Mouse (Mus musculus) limb, embryonic 10.5 days (tissue): ENCODE measurements around the gene Hoxa11. TPM values are rescaled to one million over a fixed set of nuclear protein-coding genes. Genes with fewer than 3 reads are reported as not detected.

Source experiments
- DNase-seq: peaks from one replicate; pipeline ENCODE4 v3.0.0-alpha.2; 2017; ENCODE audit warnings: low spot score
- H3K27ac ChIP-seq: fragments of 300-500 bp; sonication (generic); 2 replicates; pipeline ENCODE4 v1.5.1; 2016; ENCODE audit warnings: mild to moderate bottlenecking
- H3K27me3 ChIP-seq: fragments of 300-500 bp; sonication (generic); 2 replicates; pipeline ENCODE4 v1.6.1; 2016; ENCODE audit warnings: low read depth, mild to moderate bottlenecking; ENCODE audit not compliant: poor library complexity, severe bottlenecking
- H3K36me3 ChIP-seq: fragments of 300-500 bp; sonication (generic); 2 replicates; pipeline ENCODE4 v1.6.1; 2016; ENCODE audit warnings: mild to moderate bottlenecking, moderate library complexity
- H3K4me1 ChIP-seq: fragments of 300-500 bp; sonication (generic); 2 replicates; pipeline ENCODE4 v1.6.1; 2016
- H3K4me3 ChIP-seq: fragments of 300-500 bp; sonication (generic); 2 replicates; pipeline ENCODE4 v1.5.1; 2016; ENCODE audit warnings: mild to moderate bottlenecking, moderate library complexity
- H3K9me3 ChIP-seq: fragments of 300-500 bp; sonication (generic); replicated peaks from 2 replicates; pipeline ENCODE4 v1.6.1; 2016; ENCODE audit warnings: mild to moderate bottlenecking
- WGBS: fragments of 180-500 bp; shearing (Covaris S2); methylation state at CpG from one replicate; pipeline ENCODE4 v1.1.7; 2016; 5-methylcytosine and 5-hydroxymethylcytosine counted together
- polyA plus RNA-seq: library from polyadenylated mRNA; unstranded; fragments of >200 nt; fragmentation: Nextera tagmentation; extraction: Ambion mirVana; gene quantifications from 2 replicates; pipeline ENCODE4 v1.2.1, GENCODE M21; 2016

Gene Hoxa11
- polyA plus RNA-seq, 1 experiment from 2014 or later, result 71.6 TPM

- 8% methylated on average over 7 of the region's 7 CpGs for WGBS
- Histone ChIP-seq H3K36me3 (peaks cover 16% of the 10 kb centered on the region), H3K27ac (peak overlapping the region; percentile 87), H3K27me3 (peaks cover 94% of the 10 kb centered on the region), H3K4me1 (peaks cover 72% of the 10 kb centered on the region), H3K4me3 (peak overlapping the region; percentile 90), H3K9me3 (no peaks in the 10 kb centered on the region)
- no peak for DNase-seq
Observed at GRCm38 (mm10) chr6:52251177-52251879, 5.7 kb upstream of the Hoxa11 start.

- H3K4me3 ChIP-seq, result peak overlapping the region; percentile 90
- peaks cover 93% of the 10 kb centered on the region for H3K27me3 ChIP-seq
- peak; percentile 45 for DNase-seq
- peaks cover 82% of the 10 kb centered on the region for H3K4me1 ChIP-seq
- 10% methylated on average over 4 of the region's 4 CpGs for WGBS
- H3K27ac ChIP-seq, result peak overlapping the region; percentile 99
- H3K9me3 ChIP-seq, result no peaks in the 10 kb centered on the region
- peaks cover 16% of the 10 kb centered on the region for H3K36me3 ChIP-seq
Observed at GRCm38 (mm10) chr6:52249826-52250225, 4.2 kb upstream of the Hoxa11 start.

- under 1% methylated on average over 16 of the region's 16 CpGs for WGBS
- Histone ChIP-seq H3K4me3 (peak overlapping the region; percentile 90), H3K9me3 (no peaks in the 10 kb centered on the region), H3K27ac (peak overlapping the region; percentile 99), H3K4me1 (peaks cover 82% of the 10 kb centered on the region), H3K27me3 (peaks cover 89% of the 10 kb centered on the region), H3K36me3 (peaks cover 16% of the 10 kb centered on the region)
- no peak for DNase-seq
Observed at GRCm38 (mm10) chr6:52249415-52249738, 3.8 kb upstream of the Hoxa11 start.

- H3K27me3 ChIP-seq, result peaks cover 85% of the 10 kb centered on the region
- DNase-seq, result peak; percentile 73
- 2% methylated on average over 27 of the region's 27 CpGs for WGBS
Observed at GRCm38 (mm10) chr6:52248638-52249414, 3.2 kb upstream of the Hoxa11 start.

GRCm38 (mm10) chr6:52247766-52248637 is 2.4 kb upstream of the Hoxa11 start:
- under 1% methylated on average over 23 of the region's 23 CpGs for WGBS
- peak; percentile 63 for DNase-seq
- H3K4me3 ChIP-seq, result peak overlapping the region; percentile 90
- H3K27me3 ChIP-seq, result peaks cover 85% of the 10 kb centered on the region
- no peaks in the 10 kb centered on the region for H3K9me3 ChIP-seq
- H3K4me1 ChIP-seq, result peaks cover 78% of the 10 kb centered on the region
- H3K36me3 ChIP-seq, result peaks cover 26% of the 10 kb centered on the region
- peak overlapping the region; percentile 99 for H3K27ac ChIP-seq

More at GRCm38 (mm10) chr6:52248638-52249414, 3.2 kb upstream of the Hoxa11 start:
- Histone ChIP-seq H3K4me3 (peak overlapping the region; percentile 90), H3K36me3 (peaks cover 18% of the 10 kb centered on the region), H3K4me1 (peaks cover 78% of the 10 kb centered on the region), H3K9me3 (no peaks in the 10 kb centered on the region), H3K27ac (peak overlapping the region; percentile 99)

- peak overlapping the region; percentile 90 for H3K4me3 ChIP-seq
- peak overlapping the region; percentile 99 for H3K27ac ChIP-seq
- H3K4me1 ChIP-seq, result peaks cover 77% of the 10 kb centered on the region
- DNase-seq, result no peak
- 0% methylated on average over 3 of the region's 3 CpGs for WGBS
- no peaks in the 10 kb centered on the region for H3K9me3 ChIP-seq
- H3K27me3 ChIP-seq, result peaks cover 84% of the 10 kb centered on the region
- H3K36me3 ChIP-seq, result peaks cover 34% of the 10 kb centered on the region
Observed at GRCm38 (mm10) chr6:52246916-52247315, 1.3 kb upstream of the Hoxa11 start.

GRCm38 (mm10) chr6:52246403-52246803 is 793 bp upstream of the Hoxa11 start:
- Histone ChIP-seq H3K9me3 (no peaks in the 10 kb centered on the region), H3K27ac (peak overlapping the region; percentile 99), H3K27me3 (peaks cover 84% of the 10 kb centered on the region), H3K36me3 (peaks cover 34% of the 10 kb centered on the region), H3K4me1 (peaks cover 77% of the 10 kb centered on the region), H3K4me3 (peak overlapping the region; percentile 90)
- under 1% methylated on average over 26 of the region's 26 CpGs for WGBS
- no peak for DNase-seq

- H3K4me3 ChIP-seq, result peak overlapping the region; percentile 90
- WGBS, result under 1% methylated on average over 71 of the region's 71 CpGs
- peaks cover 27% of the 10 kb centered on the region for H3K36me3 ChIP-seq
- DNase-seq, result no peak
- H3K9me3 ChIP-seq, result no peaks in the 10 kb centered on the region
- H3K4me1 ChIP-seq, result peaks cover 74% of the 10 kb centered on the region
- H3K27me3 ChIP-seq, result peaks cover 83% of the 10 kb centered on the region
- peak overlapping the region; percentile 99 for H3K27ac ChIP-seq
Observed at GRCm38 (mm10) chr6:52245040-52245756, 412 bp downstream of the Hoxa11 start.

GRCm38 (mm10) chr6:52244471-52245039 is 1.1 kb downstream of the Hoxa11 start:
- no peak for DNase-seq
- peaks cover 67% of the 10 kb centered on the region for H3K4me1 ChIP-seq
- peak overlapping the region; percentile 99 for H3K27ac ChIP-seq
- no peaks in the 10 kb centered on the region for H3K9me3 ChIP-seq
- H3K27me3 ChIP-seq, result peaks cover 83% of the 10 kb centered on the region
- WGBS, result under 1% methylated on average over 23 of the region's 23 CpGs
- H3K36me3 ChIP-seq, result peaks cover 21% of the 10 kb centered on the region
- H3K4me3 ChIP-seq, result peak overlapping the region; percentile 90

- Histone ChIP-seq H3K9me3 (no peaks in the 10 kb centered on the region), H3K4me3 (peak overlapping the region; percentile 90), H3K36me3 (peaks cover 17% of the 10 kb centered on the region), H3K4me1 (peaks cover 59% of the 10 kb centered on the region), H3K27ac (peak overlapping the region; percentile 99), H3K27me3 (peaks cover 77% of the 10 kb centered on the region)
- DNase-seq, result no peak
- under 1% methylated on average over 12 of the region's 12 CpGs for WGBS
Observed at GRCm38 (mm10) chr6:52243681-52244121, 1.9 kb downstream of the Hoxa11 start.

GRCm38 (mm10) chr6:52242801-52243332 is 2.7 kb downstream of the Hoxa11 start:
- no peak for DNase-seq
- H3K36me3 ChIP-seq, result peaks cover 22% of the 10 kb centered on the region
- no peaks in the 10 kb centered on the region for H3K9me3 ChIP-seq
- H3K4me3 ChIP-seq, result peak overlapping the region; percentile 90
- H3K27ac ChIP-seq, result peak overlapping the region; percentile 99
- H3K27me3 ChIP-seq, result peaks cover 73% of the 10 kb centered on the region
- 3% methylated on average over 4 of the region's 4 CpGs for WGBS
- peaks cover 50% of the 10 kb centered on the region for H3K4me1 ChIP-seq
